Mouse (Mus musculus) gonadal fat pad, adult 2 months (tissue): Measurements from ENCODE around the gene Insrr. TPM values are rescaled to one million over a fixed set of nuclear protein-coding genes. Genes with fewer than 3 reads are reported as not detected.
"Not testable (repeated sequence)": the region's sequence is repeated elsewhere in the genome, so short reads cannot be mapped to it uniquely, and the experiment has no call there.

Experiments used
- DNase-seq: peaks from one replicate; pipeline ENCODE4 v3.0.0-alpha.2; 2012; ENCODE audit warnings: low read depth
- polyA plus RNA-seq: library from polyadenylated mRNA; depleted of rRNA; stranded (reverse); fragments of >200 nt; gene quantifications from 2 replicates; pipeline ENCODE4 v1.2.3, GENCODE M21; 2012; rRNA removed

Insrr gene
- polyA plus RNA-seq, 1 experiment: 2.0 TPM

GRCm38 (mm10) chr3:87832109-87832859 lies 35.5 kb downstream of the Insrr start:
- DNase-seq: no peak

- DNase-seq: no peak
These were observed 36.7 kb downstream of the Insrr start for GRCm38 (mm10) chr3:87833482-87833881.

GRCm38 (mm10) chr3:87838622-87839021 lies 41.9 kb downstream of the Insrr start:
- DNase-seq: no peak

- DNase-seq: no peak
These were observed 44.1 kb downstream of the Insrr start for GRCm38 (mm10) chr3:87840858-87841257.

GRCm38 (mm10) chr3:87844981-87845380 lies 48.2 kb downstream of the Insrr start:
- DNase-seq: no peak

- no peak for DNase-seq
These were observed 49.4 kb downstream of the Insrr start for GRCm38 (mm10) chr3:87846186-87846585.

GRCm38 (mm10) chr3:87846650-87847110 lies 49.9 kb downstream of the Insrr start, which contains the start of gene Sh2d2a:
Gene Sh2d2a (plus strand): TSS chr3:87846755.
- DNase-seq: no peak

- no peak for DNase-seq
These were observed 50.9 kb downstream of the Insrr start for GRCm38 (mm10) chr3:87847680-87848079.

- no peak for DNase-seq
These were observed 52.4 kb downstream of the Insrr start for GRCm38 (mm10) chr3:87849117-87849516.

- no peak for DNase-seq
These were observed 58.2 kb downstream of the Insrr start for GRCm38 (mm10) chr3:87854795-87855568.

GRCm38 (mm10) chr3:87855936-87856335 lies 59.2 kb downstream of the Insrr start:
- DNase-seq: no peak

- DNase-seq: no peak
These were observed 60.9 kb downstream of the Insrr start for GRCm38 (mm10) chr3:87857666-87858065.

- no peak for DNase-seq
These were observed 63.1 kb downstream of the Insrr start for GRCm38 (mm10) chr3:87859813-87860212.

- DNase-seq: not testable (repeated sequence)
These were observed 67.4 kb downstream of the Insrr start for GRCm38 (mm10) chr3:87864111-87864510.

Other genes starting within 250 kb of the Insrr start
- 26.6 and 31.0 TPM in 2 replicates for gene Arhgef11, start 179.4 kb upstream of the Insrr start, polyA plus RNA-seq
- 3.2 and 3.9 TPM in 2 replicates for gene Lrrc71, start 48.3 kb upstream of the Insrr start, polyA plus RNA-seq
- gene Ntrk1, start 1.8 kb upstream of the Insrr start, polyA plus RNA-seq: 2.8 and 3.0 TPM in 2 replicates
- gene Pear1, start 27.4 kb downstream of the Insrr start, polyA plus RNA-seq: 76.8 and 81.8 TPM in 2 replicates
- gene Sh2d2a, start 49.8 kb downstream of the Insrr start, polyA plus RNA-seq: 0.43 and 0.61 TPM in 2 replicates
- gene Prcc, start 88.7 kb downstream of the Insrr start, polyA plus RNA-seq: 24.5 and 29.2 TPM in 2 replicates
- 78.3 and 87.9 TPM in 2 replicates for gene Hdgf, start 109.4 kb downstream of the Insrr start, polyA plus RNA-seq
- gene Mrpl24, start 122.6 kb downstream of the Insrr start, polyA plus RNA-seq: 51.0 and 51.8 TPM in 2 replicates
- gene Isg20l2, start 133.4 kb downstream of the Insrr start, polyA plus RNA-seq: 11.0 and 11.4 TPM in 2 replicates
- gene Rrnad1, start 133.8 kb downstream of the Insrr start, polyA plus RNA-seq: 19.9 and 27.5 TPM in 2 replicates
- 5.6 and 12.0 TPM in 2 replicates for gene Crabp2, start 151.7 kb downstream of the Insrr start, polyA plus RNA-seq
- 5.0 and 6.1 TPM in 2 replicates for gene Nes, start 174.1 kb downstream of the Insrr start, polyA plus RNA-seq
- 0.08 TPM in 1 of 2 replicates, not detected in the other for gene Bcan, start 203.3 kb downstream of the Insrr start, polyA plus RNA-seq
- gene Hapln2, start 230.6 kb downstream of the Insrr start, polyA plus RNA-seq: not detected in 2 replicates
- 5.7 and 6.3 TPM in 2 replicates for gene Gpatch4, start 246.2 kb downstream of the Insrr start, polyA plus RNA-seq